ENCODE assay signal across 8 mouse cellular contexts in the genomic region with DNA sequence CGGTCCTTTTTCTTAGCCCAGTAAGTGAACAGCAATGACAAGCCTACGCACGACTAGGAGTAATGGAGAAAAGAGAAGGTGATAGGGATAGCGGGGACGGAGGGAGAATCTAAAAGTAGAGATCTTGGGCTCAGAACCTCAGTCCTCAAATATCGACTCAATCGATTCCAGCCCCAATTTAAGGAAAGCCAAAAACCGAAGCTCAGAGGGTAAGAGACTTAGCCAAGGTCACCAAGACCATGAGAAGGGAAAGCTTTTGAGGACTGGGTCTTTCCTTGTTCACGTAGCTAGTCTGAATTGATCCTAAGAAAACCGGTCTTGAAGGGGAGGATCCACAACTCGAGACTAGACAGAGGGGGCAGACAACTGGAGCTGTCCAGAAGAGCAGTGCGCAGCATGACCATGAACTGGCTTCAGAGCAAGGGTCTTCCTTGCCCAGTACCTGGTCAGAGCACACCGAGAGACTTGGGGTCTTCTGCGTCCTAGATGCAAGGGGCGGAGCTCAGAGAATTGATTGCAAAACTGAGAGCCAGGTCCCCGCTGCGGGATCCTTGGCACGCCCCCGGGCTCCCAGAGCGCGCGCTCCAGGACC. TPM values are rescaled to one million over a fixed set of nuclear protein-coding genes. Genes with fewer than 3 reads are reported as not detected.
DNase-seq lines count a peak whose midpoint lies in the region; ATAC-seq and TF ChIP-seq lines count a peak whose summit lies in the region.

No protein-coding gene starts in this region.

- peak overlapping the region; percentile 78 for H3K4me3 ChIP-seq in heart, embryonic 13.5 days
- peak overlapping the region; percentile 67 for H3K4me3 ChIP-seq in heart, postnatal 0 days (ENCODE audit: low read depth, low read length)
- H3K4me3 ChIP-seq in midbrain, embryonic 10.5 days = peak overlapping the region; percentile 83

- DNase-seq in heart, postnatal 4 days = no peak
- peak; percentile 46 for DNase-seq in brain, adult 2 months (ENCODE audit: low read depth, low spot score)
- DNase-seq in heart, postnatal 0 days (ENCODE audit: low spot score) = peak; percentile 14
- peak; percentile 30 for DNase-seq in midbrain, embryonic 10.5 days (ENCODE audit: low spot score)
- DNase-seq in layer of hippocampus, adult 18-20 months (ENCODE audit: low spot score in 2 of 2) = no peak
- no peak for DNase-seq in urinary bladder, postnatal 25 days (ENCODE audit: low spot score)

- H3K36me3 ChIP-seq in heart, embryonic 13.5 days = no peaks in the 10 kb centered on the region
- H3K36me3 ChIP-seq in heart, postnatal 0 days (replicated peaks; ENCODE audit: control insufficient read depth, insufficient read depth, low read length) = no peaks in the 10 kb centered on the region
- no peaks in the 10 kb centered on the region for H3K36me3 ChIP-seq in midbrain, embryonic 10.5 days

- no peaks in the 10 kb centered on the region for H3K9me3 ChIP-seq in heart, embryonic 13.5 days
- H3K9me3 ChIP-seq in heart, postnatal 0 days (replicated peaks; ENCODE audit: control insufficient read depth, low read length) = no peaks in the 10 kb centered on the region
- no peaks in the 10 kb centered on the region for H3K9me3 ChIP-seq in midbrain, embryonic 10.5 days (replicated peaks)

- no peak overlapping the region for H3K27ac ChIP-seq in heart, embryonic 13.5 days (replicated peaks)
- no peak overlapping the region for H3K27ac ChIP-seq in heart, postnatal 0 days (ENCODE audit: low read depth)
- peak overlapping the region; percentile 86 for H3K27ac ChIP-seq in midbrain, embryonic 10.5 days (replicated peaks)

- peak overlapping the region; percentile 50 for H3K9ac ChIP-seq in heart, embryonic 13.5 days
- H3K9ac ChIP-seq in heart, postnatal 0 days (replicated peaks; ENCODE audit: low read depth, low read length) = no peak overlapping the region

- no peak for TF ChIP-seq EP300 in heart, postnatal 0 days (IDR thresholded peaks at IDR 0.05; ENCODE audit: low read depth)

- H3K4me1 ChIP-seq in heart, embryonic 13.5 days = peaks cover 14% of the 10 kb centered on the region
- H3K4me1 ChIP-seq in heart, postnatal 0 days (ENCODE audit: control insufficient read depth, insufficient read depth) = peaks cover 4% of the 10 kb centered on the region; the same call in 1 of the 2 replicates
- peaks cover 23% of the 10 kb centered on the region for H3K4me1 ChIP-seq in midbrain, embryonic 10.5 days

- 0% methylated on average over 22 of the region's 22 CpGs for WGBS in heart, embryonic 13.5 days
- under 1% methylated on average over 22 of the region's 22 CpGs for WGBS in heart, postnatal 0 days
- WGBS in midbrain, embryonic 10.5 days = 0% methylated on average over 22 of the region's 22 CpGs

- no peak for ATAC-seq in heart, embryonic 13.5 days (ENCODE audit: extremely low read depth, insufficient number of reproducible peaks, low FRiP score, low TSS enrichment)
- no peak for ATAC-seq in heart, postnatal 0 days (ENCODE audit: insufficient read depth, low read depth)
- ATAC-seq in megakaryocyte-erythroid progenitor cell, adult 5-6 weeks (replicated peaks; ENCODE audit: low FRiP score, low TSS enrichment, poor library complexity, severe bottlenecking) = no peak

- H3K27me3 ChIP-seq in heart, embryonic 13.5 days (replicated peaks) = peaks cover 77% of the 10 kb centered on the region
- H3K27me3 ChIP-seq in heart, postnatal 0 days (ENCODE audit: control insufficient read depth, insufficient read depth, low read length) = peaks cover 37% of the 10 kb centered on the region
- peaks cover 53% of the 10 kb centered on the region for H3K27me3 ChIP-seq in midbrain, embryonic 10.5 days (ENCODE audit: low read depth, poor library complexity, severe bottlenecking)

- TF ChIP-seq CTCF in heart, postnatal 0 days (IDR thresholded peaks at IDR 0.05; ENCODE audit: low read depth) = no peak

- H3K4me2 ChIP-seq in heart, embryonic 13.5 days = peak overlapping the region; percentile 99
- peak overlapping the region; percentile 99 for H3K4me2 ChIP-seq in heart, postnatal 0 days (ENCODE audit: low read depth, low read length)

RNA-seq across cellular contexts. Expression of a gene that starts 1.2 kb away (rescaled TPM):
- 0.22 and 0.24 TPM in 2 replicates for polyA plus RNA-seq in heart, embryonic 13.5 days (2015; fragmentation: Nextera tagmentation; extraction: Ambion mirVana)
- 1 to 10 TPM; 2.7 to 3.5 TPM for total RNA-seq in heart, postnatal 4 days (2021)
- 3.7 and 3.9 TPM in 2 replicates for total RNA-seq in heart, postnatal 0 days (2014; rRNA removed; ENCODE audit: low replicate concordance)
- polyA plus RNA-seq in heart, postnatal 0 days (2015; fragmentation: Nextera tagmentation; extraction: Ambion mirVana) = 0.25 and 0.27 TPM in 2 replicates
- 0.32 and 0.57 TPM in 2 replicates for polyA plus RNA-seq in midbrain, embryonic 10.5 days (2016; fragmentation: Nextera tagmentation; extraction: Ambion mirVana)
- not detected in 2 replicates for total RNA-seq in megakaryocyte-erythroid progenitor cell, adult 5-6 weeks (2014; fragmentation: Nextera tagmentation)
- total RNA-seq in megakaryocyte-erythroid progenitor cell, adult 5-6 weeks (2017) = not detected in 2 replicates
- total RNA-seq in layer of hippocampus, adult 18-20 months (2021) = 10 to 100 TPM; 23.6 to 24.0 TPM

Comparison
In these comparisons a context has a peak if more than half of its experiments do, and no peak if none do; other contexts are left out.
1. DNase-seq: peak in brain, adult 2 months (single experiment), heart, postnatal 0 days (single experiment) and midbrain, embryonic 10.5 days (single experiment); none in heart, postnatal 4 days (single experiment), layer of hippocampus, adult 18-20 months (0 of 2) and urinary bladder, postnatal 25 days (single experiment).
2. Peak in every context shown above with its lines, with median percentiles within 50 percentile points of each other: H3K4me3 ChIP-seq.